Mouse (Mus musculus) heart, adult 2 months (tissue): ENCODE results near the gene Slc9a9. TPM values are rescaled to one million over a fixed set of nuclear protein-coding genes. Genes with fewer than 3 reads are reported as not detected.

Experiments used
- DNase-seq, 2 experiments: peaks; one replicate each; pipeline ENCODE4 v3.0.0; 2021
- H3K27ac ChIP-seq: fragments of 200-600 bp; 2 replicates; pipeline ENCODE4 v1.8.1; 2022
- H3K27me3 ChIP-seq: fragments of 200-500 bp; 2 replicates; pipeline ENCODE4 v1.6.1; 2012; ENCODE audit warnings: mild to moderate bottlenecking, low read length, inconsistent platforms, mixed read lengths; ENCODE audit not compliant: control insufficient read depth, insufficient read depth
- H3K36me3 ChIP-seq: fragments of 200-500 bp; 2 replicates; pipeline ENCODE4 v1.6.1; 2012; ENCODE audit warnings: low read length, inconsistent platforms; ENCODE audit not compliant: control insufficient read depth, insufficient read depth
- H3K4me1 ChIP-seq: fragments of 200-500 bp; 2 replicates; pipeline ENCODE4 v1.6.1; 2011; ENCODE audit warnings: low read length; ENCODE audit not compliant: control insufficient read depth, insufficient read depth
- H3K4me3 ChIP-seq: fragments of 200-600 bp; 2 replicates; pipeline ENCODE4 v1.8.1; 2022
- H3K79me2 ChIP-seq: fragments of 200-500 bp; replicated peaks from 2 replicates; pipeline ENCODE4 v1.6.1; 2012; ENCODE audit warnings: mild to moderate bottlenecking, inconsistent platforms, low read length, moderate library complexity, mixed read lengths; ENCODE audit not compliant: control insufficient read depth, insufficient read depth
- H3K9ac ChIP-seq: fragments of 200-500 bp; 2 replicates; pipeline ENCODE4 v1.6.1; 2012; ENCODE audit warnings: low read depth, mild to moderate bottlenecking, control low read depth, inconsistent platforms, low read length, mixed read lengths
- CTCF ChIP-seq: fragments of 200-600 bp; IDR thresholded peaks from 2 replicates; pipeline ENCODE4 v1.8.1; 2022; ENCODE audit warnings: antibody characterized with exemption, mild to moderate bottlenecking, moderate library complexity
- EP300 ChIP-seq: fragments of 200-500 bp; IDR thresholded peaks from 2 replicates; pipeline ENCODE4 v1.6.1; 2011; ENCODE audit warnings: low read depth, low read length, control low read depth; ENCODE audit not compliant: insufficient read depth
- POLR2A ChIP-seq: fragments of 200-500 bp; IDR thresholded peaks from 2 replicates; pipeline ENCODE4 v1.6.1; 2011; ENCODE audit warnings: mild to moderate bottlenecking, low read depth, low read length, control low read depth; ENCODE audit not compliant: insufficient read depth
- WGBS: fragments of 180-500 bp; shearing (Covaris S2); methylation state at CpG from one replicate; pipeline ENCODE4 v1.1.7; 2018; 5-methylcytosine and 5-hydroxymethylcytosine counted together
- intact Hi-C: fragments of 180-260 bp; cut with DNase I; formaldehyde crosslinking; loops from one replicate; pipeline ENCODE4 v1.15.1; 2025
- microRNA-seq, 2 experiments: library from miRNA; unstranded; fragments of <30 nt; microRNA quantifications; one replicate each; pipeline ENCODE4 v1.2.0; 2021
- polyA plus RNA-seq: library from polyadenylated mRNA; depleted of rRNA; stranded (reverse); fragments of >200 nt; gene quantifications from 2 replicates; pipeline ENCODE4 v1.2.3, GENCODE M21; 2012; rRNA removed
- total RNA-seq, 2 experiments: library from RNA; stranded (reverse); gene quantifications; 2 replicates each; pipeline ENCODE4 v1.2.3; 2021

Slc9a9 gene
- total and polyA plus RNA-seq, 3 experiments, result 1.9 to 2.2 (median 2.0) TPM

DNA sequence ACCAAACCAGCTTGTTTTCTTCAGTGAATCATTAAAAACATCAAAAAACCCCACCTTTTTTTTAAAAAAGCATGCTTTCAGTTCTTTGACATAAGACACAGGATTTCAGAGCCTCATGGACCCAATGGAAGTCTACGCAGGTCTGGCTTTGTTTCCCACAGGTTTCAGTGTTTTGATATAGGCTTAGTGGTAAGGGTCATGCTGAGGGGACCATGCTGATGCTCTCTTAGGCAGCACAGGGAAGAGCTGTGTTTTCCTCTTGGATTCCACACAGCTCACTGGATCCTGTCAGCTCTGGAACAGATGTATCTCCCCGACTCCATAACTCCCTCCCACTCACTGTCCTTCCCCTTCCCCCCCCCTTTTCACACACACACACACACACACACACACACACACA lies 597.2 kb downstream of the Slc9a9 start:
- WGBS, result 52% methylated on average over 2 of the region's 2 CpGs
- Histone ChIP-seq H3K36me3 (no peaks in the 10 kb centered on the region), H3K27me3 (no peaks in the 10 kb centered on the region), H3K9ac (no peak overlapping the region), H3K79me2 (no peaks in the 10 kb centered on the region; the same call in 1 of the 2 replicates), H3K4me1 (no peaks in the 10 kb centered on the region), H3K27ac (no peak overlapping the region), H3K4me3 (no peak overlapping the region)
- intact Hi-C loops, result no loop called here
- TF ChIP-seq POLR2A (no peak), CTCF (no peak), EP300 (no peak)
- DNase-seq, result no peak

DNA sequence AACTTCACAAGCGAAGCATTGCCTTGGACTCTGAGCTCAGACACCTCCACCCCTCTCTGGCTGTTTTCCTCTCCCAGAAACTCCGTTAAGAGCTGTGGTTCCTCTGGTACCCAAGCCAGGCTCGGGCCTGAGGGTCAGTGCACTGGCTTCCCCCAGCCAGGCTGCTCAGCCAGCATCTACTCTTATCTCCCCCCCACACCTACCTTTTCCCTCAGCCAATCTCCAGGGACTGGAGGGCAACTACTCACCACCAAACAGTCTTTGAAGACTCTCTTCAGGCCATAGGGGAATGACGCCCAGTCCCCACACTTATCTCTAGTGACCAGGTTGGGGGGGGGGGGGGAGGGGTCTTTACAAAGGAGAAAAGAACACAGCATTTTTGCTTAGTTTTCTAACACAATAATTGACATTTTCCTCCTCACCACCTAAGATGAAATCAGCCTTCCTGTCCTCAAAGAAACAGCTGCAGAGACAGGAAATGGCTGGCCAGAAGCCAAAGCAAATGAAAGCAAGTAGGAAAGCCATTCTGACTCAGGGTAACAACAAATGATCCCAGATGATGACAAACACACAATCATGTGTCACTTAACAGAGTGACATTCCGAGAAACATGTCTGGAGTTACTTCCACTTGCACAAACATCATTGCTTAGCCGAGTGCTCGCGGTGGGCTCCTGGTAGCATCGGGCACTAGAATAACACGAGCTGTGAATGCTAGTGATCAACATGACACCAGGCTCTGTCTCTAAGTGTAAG lies 610.1 kb downstream of the Slc9a9 start:
- no peaks in the 10 kb centered on the region for H3K79me2 ChIP-seq
- peaks cover 4% of the 10 kb centered on the region for H3K4me1 ChIP-seq
- TF ChIP-seq CTCF (no peak), EP300 (no peak), POLR2A (no peak)
- H3K27me3 ChIP-seq, result no peaks in the 10 kb centered on the region
- H3K27ac ChIP-seq, result no peak overlapping the region
- WGBS, result 33% methylated on average over 10 of the region's 10 CpGs
- intact Hi-C loops, result loop anchor here (5.0 kb wide), 2 partner anchors 112 to 127 kb away; no protein-coding TSS in a partner anchor
- peak; percentile 31 to 62 for DNase-seq
- no peak overlapping the region for H3K9ac ChIP-seq
- no peaks in the 10 kb centered on the region for H3K36me3 ChIP-seq
- no peak overlapping the region for H3K4me3 ChIP-seq

Small RNA genes within 50 kb of the gene (microRNA-seq; reads per million reads assigned to microRNA genes)
- gene Mir7656, result 0 to 1.5 reads per million in 2 experiments

Other genes starting within 250 kb of the Slc9a9 start
- gene 1190002N15Rik, start 131.8 kb upstream of the Slc9a9 start, total RNA-seq, result 10 to 100 TPM; 25.9 to 31.7 TPM
- 10.8 and 17.5 TPM in 2 replicates for gene 1190002N15Rik, start 131.8 kb upstream of the Slc9a9 start, polyA plus RNA-seq